Mouse (Mus musculus) spleen, adult 10 weeks (tissue): ENCODE data around the gene Reg2. TPM values are rescaled to one million over a fixed set of nuclear protein-coding genes. Genes with fewer than 3 reads are reported as not detected.

Experiments used
- polyA plus RNA-seq: library from polyadenylated mRNA; stranded (reverse); fragments of 350-450 nt; fragmentation: Illumina TruSeq; extraction: RNeasy Lipid Tissue Mini Kit (QIAGEN cat#74804); gene quantifications from one replicate; pipeline ENCODE4 v1.2.3, GENCODE M21; 2015; ENCODE audit warnings: low replicate concordance; ENCODE audit not compliant: insufficient read depth

The Reg2 gene
- not detected for polyA plus RNA-seq

DNA sequence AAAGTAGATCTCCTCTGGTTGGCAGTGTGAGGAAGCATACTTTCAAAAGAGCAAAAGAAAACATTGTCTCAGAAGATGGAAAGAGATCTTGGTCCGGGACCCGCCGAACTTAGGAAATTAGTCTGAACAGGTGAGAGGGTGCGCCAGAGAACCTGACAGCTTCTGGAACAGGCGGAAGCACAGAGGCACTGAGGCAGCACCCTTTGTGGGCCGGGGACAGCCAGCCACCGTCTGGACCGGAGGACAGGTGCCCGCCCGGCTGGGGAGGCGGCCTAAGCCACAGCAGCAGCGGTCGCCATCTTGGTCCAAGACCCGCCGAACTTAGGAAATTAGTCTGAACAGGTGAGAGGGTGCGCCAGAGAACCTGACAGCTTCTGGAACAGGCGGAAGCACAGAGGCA, at the start of gene Reg2:
Reg2 (plus strand) TSS at position 301 of the 400 bp plus-strand sequence.

DNA sequence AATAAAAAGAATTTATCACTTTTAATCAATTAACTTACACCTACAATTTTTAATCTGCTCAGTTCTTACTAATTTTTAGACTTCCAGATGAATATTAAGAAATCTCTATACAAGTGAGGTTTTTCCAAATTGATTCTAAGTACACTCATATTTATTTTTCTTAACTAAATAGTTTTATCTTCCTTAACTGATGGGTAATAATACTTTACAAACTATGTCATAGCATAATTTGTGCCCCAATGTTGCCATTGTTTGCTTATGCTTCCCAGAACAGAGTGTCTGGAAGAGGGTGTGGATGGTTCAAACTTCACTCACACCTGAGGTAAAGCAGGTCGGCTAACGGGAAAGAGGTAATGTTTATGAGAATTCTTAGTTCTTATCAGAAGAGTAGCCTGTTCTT, 25.1 kb upstream of the Reg2 start, which contains the start of gene Reg3b:
Reg3b (plus strand) TSS at position 301 of the 400 bp plus-strand sequence.

DNA sequence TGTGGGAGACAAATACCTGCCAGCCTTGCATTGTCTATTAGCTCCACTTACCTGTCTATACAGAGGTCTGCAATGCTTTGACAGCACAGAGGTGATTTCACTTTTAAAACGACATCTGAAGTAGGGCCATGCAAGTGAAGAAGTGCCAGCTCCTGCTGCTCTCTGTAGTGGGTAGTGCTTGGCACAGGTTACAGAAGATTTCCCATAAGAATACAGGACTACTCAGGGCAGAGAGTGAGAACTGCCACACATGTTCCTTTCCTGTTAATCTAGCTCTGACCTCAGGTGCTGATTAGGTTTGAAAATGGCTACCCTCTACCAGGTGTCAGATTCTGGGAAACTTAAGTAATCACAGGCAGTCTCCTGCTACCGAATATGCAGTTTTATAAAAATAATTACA, 16.7 kb upstream of the Reg2 start, which contains the start of gene Reg3d:
Reg3d (minus strand) TSS at position 101 of the 400 bp plus-strand sequence.

DNA sequence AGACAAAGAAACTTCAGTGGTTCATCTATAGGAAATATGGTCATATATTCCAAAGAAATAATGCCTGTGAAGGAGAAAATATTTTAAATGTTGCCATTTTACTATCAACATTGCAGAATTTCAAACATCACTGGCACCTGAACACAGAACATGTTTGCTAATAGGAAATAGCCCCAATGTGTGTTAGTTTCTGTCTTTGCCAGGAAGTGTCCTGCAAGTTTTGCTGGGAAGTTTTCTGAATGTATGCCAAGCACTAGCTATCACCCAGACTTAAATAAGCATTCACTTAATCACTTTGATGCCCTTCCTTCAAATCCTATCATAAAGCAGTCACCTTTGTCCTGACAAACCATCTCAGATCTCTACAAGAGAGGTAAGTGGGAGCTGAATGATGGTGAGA, 15.0 kb upstream of the Reg2 start, which contains the start of gene Reg3a:
Reg3a (plus strand) TSS at position 301 of the 400 bp plus-strand sequence.

DNA sequence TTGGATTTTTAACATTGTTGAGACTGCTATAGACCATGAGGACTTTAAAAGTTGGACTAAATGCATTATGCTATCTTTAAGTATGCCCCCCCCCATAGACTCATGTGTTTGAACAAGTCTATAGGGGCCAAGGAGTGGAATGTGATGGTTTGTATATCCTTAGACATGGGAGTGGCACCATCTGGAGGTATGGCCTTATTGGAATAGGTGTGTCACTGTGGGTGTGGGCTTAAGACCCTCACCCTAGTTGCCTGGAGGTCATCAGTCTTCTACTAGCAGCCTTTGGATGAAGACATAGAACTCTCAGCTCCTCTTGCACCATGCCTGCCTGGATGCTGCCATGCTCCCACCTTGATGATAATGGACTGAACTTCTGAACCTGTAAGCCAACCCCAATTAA, 27.0 kb downstream of the Reg2 start, which contains the start of gene Reg1:
Reg1 (plus strand) TSS at position 301 of the 400 bp plus-strand sequence.

Other genes starting within 250 kb of the Reg2 start
- not detected for gene Reg3b, start 25.0 kb upstream of the Reg2 start, polyA plus RNA-seq
- gene Reg3d, start 16.8 kb upstream of the Reg2 start, polyA plus RNA-seq: 0.35 TPM
- gene Reg3a, start 14.9 kb upstream of the Reg2 start, polyA plus RNA-seq: not detected
- gene Reg1, start 27.1 kb downstream of the Reg2 start, polyA plus RNA-seq: 3.4 TPM
- not detected for gene Reg3g, start 73.2 kb downstream of the Reg2 start, polyA plus RNA-seq